8 mouse cellular contexts compared by ENCODE assay signal in the genomic region with DNA sequence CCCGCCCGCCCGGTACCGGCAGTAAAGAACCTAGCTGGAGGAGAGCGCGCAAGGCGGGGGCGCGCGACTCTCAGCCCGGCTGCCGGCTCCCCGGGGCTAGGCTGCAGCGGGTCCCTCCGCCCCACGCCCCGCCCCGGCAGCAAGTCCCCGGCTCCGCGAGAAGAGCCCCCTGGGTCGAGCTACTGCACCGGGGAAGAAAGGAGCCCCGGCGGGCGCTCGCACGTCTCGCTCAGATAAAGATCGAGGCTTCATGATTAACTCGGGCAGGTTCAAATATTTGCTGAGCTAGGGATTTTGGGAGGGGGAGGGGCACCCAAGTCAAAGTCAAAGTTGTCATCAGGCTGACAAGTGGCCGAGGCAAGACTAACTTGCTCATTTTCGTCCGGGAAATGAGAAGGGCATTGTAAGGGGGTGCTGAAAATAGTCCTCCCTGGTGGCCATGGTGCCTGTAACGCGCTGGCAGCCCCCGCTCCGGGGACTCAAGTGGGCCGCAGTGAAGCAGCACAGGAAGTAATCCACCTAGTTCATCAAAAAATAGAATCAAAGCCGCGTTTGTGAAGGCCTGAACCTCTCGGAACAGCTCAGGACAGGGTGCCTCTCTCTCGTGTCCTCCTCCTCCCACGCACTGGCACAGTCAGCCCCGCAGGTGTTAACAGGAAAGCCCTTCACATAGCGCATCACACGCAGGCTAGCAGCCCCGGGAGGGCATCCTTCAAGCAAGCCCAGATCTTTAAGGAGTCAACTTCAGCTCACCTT.
DNase-seq lines count a peak whose midpoint lies in the region; ATAC-seq lines count a peak whose summit lies in the region.

No protein-coding gene starts in this region.

- no peaks in the 10 kb centered on the region for H3K9me3 ChIP-seq in heart, embryonic 14.5 days (ENCODE audit: control insufficient read depth, low read length)
- H3K9me3 ChIP-seq in liver, embryonic 15.5 days (replicated peaks) = no peaks in the 10 kb centered on the region
- H3K9me3 ChIP-seq in neural tube, embryonic 13.5 days = no peaks in the 10 kb centered on the region

- peak overlapping the region; percentile 74 to 77; a peak in 3 of 4 replicates for H3K27ac ChIP-seq in heart, embryonic 14.5 days (replicated peaks in 1 of 2; ENCODE audit: control insufficient read depth in 1 of 2, insufficient read depth in 1 of 2, low read depth in 2 of 2, low read length in 2 of 2)
- H3K27ac ChIP-seq in liver, embryonic 15.5 days (replicated peaks) = peak overlapping the region; percentile 95
- peak overlapping the region; percentile 92 for H3K27ac ChIP-seq in neural tube, embryonic 13.5 days (replicated peaks)

- H3K9ac ChIP-seq in heart, embryonic 14.5 days (ENCODE audit: low read length) = peak overlapping the region; percentile 83
- H3K9ac ChIP-seq in liver, embryonic 15.5 days = peak overlapping the region; percentile 87
- H3K9ac ChIP-seq in neural tube, embryonic 13.5 days = peak overlapping the region; percentile 86

- peaks cover 22 to 41% of the 10 kb centered on the region in 2 experiments for H3K4me1 ChIP-seq in heart, embryonic 14.5 days (ENCODE audit: control insufficient read depth in 2 of 2, insufficient read depth in 2 of 2, low read length in 2 of 2)
- peaks cover 62% of the 10 kb centered on the region for H3K4me1 ChIP-seq in liver, embryonic 15.5 days (replicated peaks)
- peaks cover 74% of the 10 kb centered on the region for H3K4me1 ChIP-seq in neural tube, embryonic 13.5 days (replicated peaks)

- H3K4me3 ChIP-seq in heart, embryonic 14.5 days (ENCODE audit: control insufficient read depth in 1 of 2, insufficient read depth in 1 of 2, low read depth in 1 of 2, low read length in 2 of 2) = peak overlapping the region; percentile 49 to 72
- H3K4me3 ChIP-seq in liver, embryonic 15.5 days (replicated peaks) = peak overlapping the region; percentile 78
- H3K4me3 ChIP-seq in neural tube, embryonic 13.5 days = peak overlapping the region; percentile 60

- H3K36me3 ChIP-seq in heart, embryonic 14.5 days (ENCODE audit: control insufficient read depth, insufficient read depth, low read length) = peaks cover 13% of the 10 kb centered on the region
- H3K36me3 ChIP-seq in liver, embryonic 15.5 days (replicated peaks) = peaks cover 18% of the 10 kb centered on the region
- H3K36me3 ChIP-seq in neural tube, embryonic 13.5 days = peaks cover 6% of the 10 kb centered on the region; the same call in 1 of the 2 replicates

- H3K4me2 ChIP-seq in heart, embryonic 14.5 days (ENCODE audit: low read length) = peak overlapping the region; percentile 86
- peak overlapping the region; percentile 95 for H3K4me2 ChIP-seq in liver, embryonic 15.5 days
- peak overlapping the region; percentile 96 for H3K4me2 ChIP-seq in neural tube, embryonic 13.5 days

- DNase-seq in heart, adult 11 months = peak; percentile 96
- no peak for DNase-seq in heart, adult 8-10 months (ENCODE audit: low spot score)
- DNase-seq in embryo, embryonic 11.5 days (ENCODE audit: low read depth, low spot score) = peak; percentile 36
- peak; percentile 85 for DNase-seq in kidney, postnatal 10 days
- peak; percentile 31 for DNase-seq in telencephalon, adult 2 months (ENCODE audit: low read depth, low spot score)

- peak; percentile 68 for ATAC-seq in heart, embryonic 14.5 days (ENCODE audit: insufficient number of reproducible peaks, insufficient read depth, low FRiP score, low read depth)
- peak; percentile 41 for ATAC-seq in liver, embryonic 15.5 days (ENCODE audit: insufficient read depth)
- peak; percentile 45 for ATAC-seq in neural tube, embryonic 13.5 days (ENCODE audit: low read depth)

- H3K27me3 ChIP-seq in heart, embryonic 14.5 days (ENCODE audit: control insufficient read depth, insufficient read depth, low read length) = no peaks in the 10 kb centered on the region
- no peaks in the 10 kb centered on the region for H3K27me3 ChIP-seq in liver, embryonic 15.5 days
- H3K27me3 ChIP-seq in neural tube, embryonic 13.5 days = no peaks in the 10 kb centered on the region

- WGBS in heart, embryonic 14.5 days = 1% methylated on average over 48 of the region's 48 CpGs
- WGBS in liver, embryonic 15.5 days (ENCODE audit: insufficient replicate concordance) = 4% methylated on average over 48 of the region's 48 CpGs
- under 1% methylated on average over 48 of the region's 48 CpGs for WGBS in neural tube, embryonic 13.5 days
